Mouse (Mus musculus) left cerebral cortex, postnatal 4 days (tissue): ENCODE measurements around the gene Znrf1. TPM values are rescaled to one million over a fixed set of nuclear protein-coding genes. Genes with fewer than 3 reads are reported as not detected.
"Not testable (repeated sequence)": the region's sequence is repeated elsewhere in the genome, so short reads cannot be mapped to it uniquely, and the experiment has no call there.

Source experiments
- DNase-seq: peaks from one replicate; pipeline ENCODE4 v3.0.0-alpha.2; 2022
- intact Hi-C: fragments of 180-260 bp; cut with DNase I; formaldehyde crosslinking; loops from one replicate; pipeline ENCODE4 v1.15.1; 2025
- total RNA-seq, 2 experiments: library from RNA; stranded (reverse); gene quantifications; 2 replicates each; pipeline ENCODE4 v1.2.3; 2021

Znrf1 gene
- total RNA-seq, 2 experiments from 2014 or later, result 191 to 204 TPM

- intact Hi-C loops, result loop anchor here (5.0 to 10.0 kb wide), 2 partner anchors 89 to 162 kb away; partner anchors contain the start of gene Znrf1
These were observed 90.6 kb downstream of the Znrf1 start for GRCm38 (mm10) chr8:111626528-111626820.

DNA sequence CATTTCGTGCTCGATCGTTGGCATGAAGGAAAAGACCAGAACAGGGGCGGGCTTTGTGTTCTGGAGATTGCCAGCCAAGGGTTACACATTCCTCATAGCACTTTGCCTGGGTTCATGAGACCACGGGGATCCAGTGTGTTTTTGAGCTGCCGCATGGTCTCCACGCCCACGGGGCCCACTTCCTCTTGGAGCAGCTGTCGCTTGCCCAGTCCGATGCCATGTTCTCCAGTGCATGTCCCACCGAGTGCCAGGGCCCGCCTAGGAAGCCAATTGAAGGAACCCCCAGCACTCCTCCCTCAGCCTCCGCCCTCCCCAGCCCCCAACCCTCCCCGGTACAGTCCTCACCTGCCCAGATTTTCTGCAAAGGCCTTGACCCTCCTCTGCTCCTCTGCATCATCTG, 91.0 kb downstream of the Znrf1 start:
- no peak for DNase-seq
- intact Hi-C loops, result loop anchor here (5.0 to 10.0 kb wide), 2 partner anchors 90 to 162 kb away; partner anchors contain the start of gene Znrf1

More at GRCm38 (mm10) chr8:111626528-111626820, 90.6 kb downstream of the Znrf1 start:
- no peak for DNase-seq

DNA sequence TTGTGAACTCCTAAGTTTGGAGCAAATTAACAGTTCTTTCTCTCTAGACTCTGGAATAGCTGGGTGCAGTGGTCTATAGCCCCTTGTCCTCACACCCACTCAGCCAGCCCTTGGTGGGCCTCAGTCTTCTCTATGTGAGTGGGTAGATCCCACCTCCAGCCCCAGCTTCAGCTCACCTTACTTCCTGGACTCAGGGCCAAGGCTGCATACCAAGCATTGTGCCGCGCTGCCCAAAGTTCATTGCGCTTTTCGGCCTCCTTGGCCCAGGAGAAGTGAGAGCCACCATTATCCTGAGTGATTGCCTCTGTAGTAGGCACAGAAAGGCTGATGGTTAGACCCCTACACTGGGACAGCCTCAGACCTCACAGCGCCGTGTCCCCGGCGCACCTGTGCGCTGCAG, 92.0 kb downstream of the Znrf1 start:
- intact Hi-C loops, result loop anchor here (5.0 to 10.0 kb wide), 2 partner anchors 91 to 163 kb away; partner anchors contain the start of gene Znrf1
- no peak for DNase-seq

GRCm38 (mm10) chr8:111628401-111628800, 92.5 kb downstream of the Znrf1 start:
- intact Hi-C loops, result loop anchor here (5.0 to 10.0 kb wide), 2 partner anchors 91 to 164 kb away; partner anchors contain the start of gene Znrf1
- no peak for DNase-seq

GRCm38 (mm10) chr8:111628894-111629501, 93.1 kb downstream of the Znrf1 start:
- intact Hi-C loops, result loop anchor here (5.0 to 10.0 kb wide), 2 partner anchors 92 to 164 kb away; partner anchors contain the start of gene Znrf1

GRCm38 (mm10) chr8:111630105-111630521, 94.2 kb downstream of the Znrf1 start, which contains the start of gene Ldhd:
Gene Ldhd, minus strand, starts transcription at chr8:111630374.
- DNase-seq, result no peak
- intact Hi-C loops, result no loop called here

More at GRCm38 (mm10) chr8:111628894-111629501, 93.1 kb downstream of the Znrf1 start:
- no peak for DNase-seq

DNA sequence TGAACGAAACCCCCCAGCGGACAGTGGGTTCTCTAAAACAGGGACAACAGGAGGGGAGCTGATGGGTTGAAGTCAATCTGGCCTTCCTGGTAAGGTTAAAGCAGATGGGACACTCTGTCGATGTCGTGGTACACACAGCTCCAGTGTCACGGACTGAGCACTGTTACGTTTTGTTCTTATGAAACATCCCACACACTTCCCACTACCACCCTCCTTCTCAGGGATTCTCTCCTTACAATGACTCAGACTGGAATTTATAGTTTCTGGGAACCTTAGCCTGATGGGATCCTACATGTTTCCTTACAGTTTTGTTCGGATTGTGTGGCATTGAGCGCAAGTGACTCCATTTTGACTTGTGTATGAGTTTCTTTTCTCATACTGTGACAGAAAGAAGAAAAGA, 95.7 kb downstream of the Znrf1 start:
- intact Hi-C loops, result no loop called here
- no peak for DNase-seq

DNA sequence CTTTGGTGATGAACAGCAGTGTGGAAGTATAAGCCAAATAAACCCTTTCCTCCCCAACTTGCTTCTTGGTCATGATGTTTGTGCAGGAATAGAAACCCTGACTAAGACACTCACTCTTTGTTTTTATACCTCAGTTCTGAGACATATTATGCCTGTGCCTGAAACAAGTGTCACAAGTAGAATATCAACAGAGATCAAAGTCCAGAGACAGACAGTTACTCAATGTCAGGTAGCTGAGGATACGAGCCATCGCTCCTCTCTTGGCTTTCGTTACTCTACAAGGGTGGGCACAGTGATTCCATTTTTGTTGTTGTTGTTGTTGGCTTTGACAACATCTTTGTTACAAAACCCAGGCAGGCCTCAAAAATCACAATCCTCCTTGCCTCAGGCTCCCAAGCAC, 97.1 kb downstream of the Znrf1 start:
- DNase-seq, result no peak
- intact Hi-C loops, result no loop called here

DNA sequence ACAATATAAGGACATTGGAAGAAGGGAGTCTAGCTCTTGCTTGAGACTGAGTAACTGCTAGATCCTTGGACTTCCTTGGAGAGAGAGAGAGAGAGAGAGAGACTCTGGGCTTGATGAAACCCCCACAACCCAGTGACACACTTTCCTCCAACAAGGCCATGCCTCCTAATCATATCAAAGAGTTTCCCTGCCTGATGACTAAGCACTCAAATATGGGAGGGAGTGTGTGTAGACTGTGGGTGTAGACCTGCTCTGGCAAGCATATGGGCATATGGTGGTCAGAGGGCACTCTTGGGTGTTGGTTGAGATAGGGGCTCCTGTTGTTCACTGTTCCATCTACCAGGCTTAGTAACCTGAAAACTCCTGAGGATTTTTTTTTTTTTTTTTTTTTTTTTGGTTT, 102.2 kb downstream of the Znrf1 start:
- intact Hi-C loops, result no loop called here
- DNase-seq, result no peak

GRCm38 (mm10) chr8:111641064-111641463, 105.2 kb downstream of the Znrf1 start:
- DNase-seq, result no peak
- intact Hi-C loops, result no loop called here

GRCm38 (mm10) chr8:111642496-111642895, 106.6 kb downstream of the Znrf1 start:
- DNase-seq, result no peak
- intact Hi-C loops, result no loop called here

GRCm38 (mm10) chr8:111642939-111643263, 107.0 kb downstream of the Znrf1 start:
- intact Hi-C loops, result no loop called here
- no peak for DNase-seq

DNA sequence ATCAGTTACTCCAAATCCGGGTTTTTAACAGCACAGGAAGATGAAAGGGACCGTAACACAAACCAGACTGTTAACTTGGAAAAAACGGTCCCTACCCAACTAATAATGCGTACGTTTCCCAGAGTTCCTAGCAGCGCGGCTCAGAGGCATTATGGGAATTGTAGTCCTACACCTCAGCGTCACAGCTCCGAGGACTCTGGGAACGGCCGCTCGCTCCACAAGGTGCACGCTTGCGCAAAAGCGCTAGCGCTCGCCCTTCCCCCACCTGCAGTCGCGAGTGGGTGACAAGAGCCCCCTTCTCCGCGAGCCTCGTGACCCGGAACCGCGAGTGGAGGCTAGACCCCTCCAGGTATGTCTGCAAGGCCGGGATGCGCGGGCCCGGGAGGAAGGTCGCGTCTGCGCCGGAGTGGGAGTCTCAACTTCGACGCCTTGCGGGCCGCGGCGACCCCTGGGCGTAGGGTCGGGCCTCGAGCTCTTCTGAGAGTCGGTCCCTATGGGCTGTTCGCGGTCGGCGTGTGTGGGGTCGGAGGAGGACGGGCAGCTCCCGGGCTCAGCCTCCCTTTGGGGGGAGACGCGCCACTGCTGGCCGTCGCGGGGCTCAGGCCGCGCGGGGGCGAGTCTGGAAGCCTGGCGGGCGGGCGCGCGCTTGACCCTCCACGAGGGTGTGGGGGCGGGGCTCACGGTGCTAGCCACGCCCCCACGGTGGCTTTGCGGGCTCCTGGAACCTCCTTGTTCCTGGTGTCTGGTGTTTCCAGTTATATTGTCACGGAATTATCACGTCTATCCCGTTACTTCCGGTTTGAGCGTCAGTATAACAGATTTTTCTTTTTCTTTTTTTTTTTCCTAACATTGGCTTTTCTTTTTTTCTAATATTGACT, 107.6 kb downstream of the Znrf1 start, which contains the start of gene Zfp1:
TSS of gene Zfp1 (plus strand) at position 138 of the 878 bp plus-strand sequence.
- intact Hi-C loops, result no loop called here
- peak; percentile 94 for DNase-seq

- DNase-seq, result not testable (repeated sequence)
These were observed 108.6 kb downstream of the Znrf1 start for GRCm38 (mm10) chr8:111644286-111645051.

DNA sequence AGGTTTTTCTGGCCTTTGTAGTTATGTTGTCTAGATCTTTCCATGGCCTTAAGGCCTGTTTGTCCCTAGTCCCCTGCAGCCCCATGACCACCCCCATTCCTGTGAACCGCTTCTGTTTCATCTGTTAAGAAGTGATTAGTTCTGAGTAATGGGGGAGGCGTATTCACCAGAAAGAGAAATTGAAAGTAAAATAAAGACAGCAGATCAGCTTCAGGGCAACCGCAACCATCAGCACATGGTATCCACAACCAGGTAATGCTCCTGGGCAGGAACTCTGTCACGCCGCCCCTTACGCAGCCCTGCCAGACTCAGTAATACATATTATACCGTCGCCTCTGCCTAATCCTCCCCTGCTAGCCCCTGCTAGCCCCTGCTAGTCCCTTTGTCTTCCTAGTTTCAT, 109.8 kb downstream of the Znrf1 start:
- intact Hi-C loops, result no loop called here
- DNase-seq, result no peak

More at GRCm38 (mm10) chr8:111644286-111645051, 108.6 kb downstream of the Znrf1 start:
- intact Hi-C loops, result not testable (repeated sequence)

DNA sequence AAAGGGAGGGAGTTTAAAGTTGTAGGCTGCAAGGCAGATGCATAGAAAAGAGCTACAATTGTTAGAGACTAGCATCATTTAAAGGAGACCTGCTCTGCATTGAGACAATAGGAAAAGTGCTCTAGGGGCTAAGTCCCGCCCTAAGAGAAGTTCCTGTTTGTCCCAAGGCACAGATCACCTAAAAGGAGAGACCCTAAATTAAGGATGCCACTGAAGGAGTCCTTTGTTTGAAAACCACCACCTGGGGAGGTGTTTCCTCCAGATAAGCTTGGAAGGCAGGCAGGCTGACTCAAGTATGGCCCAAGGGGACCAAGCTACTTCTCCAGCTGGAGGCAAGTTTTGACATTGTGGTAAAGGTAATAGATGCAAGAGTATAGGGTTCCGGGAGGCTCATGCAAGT, 112.9 kb downstream of the Znrf1 start:
- intact Hi-C loops, result no loop called here
- no peak for DNase-seq

- DNase-seq, result no peak
- intact Hi-C loops, result no loop called here
These were observed 114.8 kb downstream of the Znrf1 start for GRCm38 (mm10) chr8:111650651-111651050.

DNA sequence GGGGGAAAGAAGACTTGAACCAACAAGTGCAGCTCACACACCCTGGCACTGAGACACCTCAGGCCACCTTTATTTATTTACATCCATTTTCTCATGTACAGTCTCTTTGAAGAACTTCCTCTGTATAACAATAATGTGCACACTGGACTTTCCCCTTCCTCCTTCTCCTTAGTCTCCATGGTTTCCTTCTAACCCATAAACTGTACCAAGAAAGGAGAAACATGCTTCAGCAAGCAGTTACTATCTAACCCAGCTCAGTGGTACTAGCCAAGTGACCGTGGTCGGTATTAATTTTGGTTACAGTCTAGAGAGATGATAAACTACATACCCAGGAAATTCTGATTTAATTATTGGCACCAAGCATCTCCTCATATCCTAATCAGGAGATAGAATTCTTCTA, 117.6 kb downstream of the Znrf1 start:
- no peak for DNase-seq
- intact Hi-C loops, result no loop called here

DNA sequence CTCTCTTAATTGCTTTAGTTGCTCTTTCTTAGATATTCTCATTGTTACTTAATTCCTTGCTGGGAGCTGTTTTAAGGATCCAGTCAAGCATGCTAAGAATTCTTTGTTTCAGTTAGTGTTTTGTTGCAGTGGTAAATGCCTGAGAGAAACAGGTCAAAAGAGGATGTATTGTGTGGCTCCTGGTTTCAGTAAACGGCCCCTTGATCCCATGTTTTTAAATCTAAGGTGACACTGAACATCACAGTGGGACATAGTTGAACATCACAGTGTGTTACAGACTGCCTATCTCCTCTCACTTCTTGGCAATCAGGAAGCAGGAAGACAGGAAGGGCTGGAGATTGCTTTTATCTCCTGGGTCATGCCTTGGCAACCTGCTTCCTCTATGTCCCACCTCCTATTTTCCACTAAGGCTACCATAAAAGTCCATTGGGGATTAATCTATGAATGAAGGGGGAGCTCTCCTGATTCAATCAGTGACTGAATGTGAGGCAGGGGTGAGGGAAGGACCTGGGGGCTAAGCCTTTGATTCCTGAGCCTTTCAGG, 121.5 kb downstream of the Znrf1 start:
- intact Hi-C loops, result no loop called here

DNA sequence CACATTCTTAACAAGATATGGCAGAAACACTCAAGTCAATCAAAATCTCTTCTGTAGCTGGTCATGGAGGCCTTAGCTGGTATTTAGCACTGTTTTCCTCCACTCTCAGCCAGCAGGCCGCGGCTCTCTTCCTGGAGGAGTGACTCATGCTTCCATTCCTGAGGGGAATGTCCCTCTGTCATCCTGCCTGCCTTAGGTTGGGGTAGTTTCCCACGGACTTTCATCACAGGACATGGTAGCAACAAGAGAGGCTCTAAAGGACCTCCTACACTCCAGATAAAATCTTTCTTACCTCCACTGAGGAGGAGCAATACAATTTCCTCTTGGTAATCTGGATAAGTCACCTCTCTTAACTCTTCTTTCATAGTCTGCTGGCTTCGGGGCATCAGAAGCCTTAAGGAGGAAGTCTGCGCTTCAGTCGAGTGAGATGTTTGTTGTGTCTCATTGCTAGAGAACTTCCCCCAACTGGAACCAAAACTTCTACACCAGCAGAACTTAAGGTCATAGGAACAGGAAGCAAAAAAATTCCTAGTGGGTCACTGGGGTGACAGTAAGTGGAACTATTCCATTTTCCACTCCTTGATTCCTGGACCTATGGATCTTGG, 123.0 kb downstream of the Znrf1 start:
- no peak for DNase-seq
- intact Hi-C loops, result no loop called here

More for the DNA sequence above, 121.5 kb downstream of the Znrf1 start:
- DNase-seq, result no peak
